Mouse (Mus musculus): Measurements from ENCODE around the gene Atxn1.

The Atxn1 gene

DNA sequence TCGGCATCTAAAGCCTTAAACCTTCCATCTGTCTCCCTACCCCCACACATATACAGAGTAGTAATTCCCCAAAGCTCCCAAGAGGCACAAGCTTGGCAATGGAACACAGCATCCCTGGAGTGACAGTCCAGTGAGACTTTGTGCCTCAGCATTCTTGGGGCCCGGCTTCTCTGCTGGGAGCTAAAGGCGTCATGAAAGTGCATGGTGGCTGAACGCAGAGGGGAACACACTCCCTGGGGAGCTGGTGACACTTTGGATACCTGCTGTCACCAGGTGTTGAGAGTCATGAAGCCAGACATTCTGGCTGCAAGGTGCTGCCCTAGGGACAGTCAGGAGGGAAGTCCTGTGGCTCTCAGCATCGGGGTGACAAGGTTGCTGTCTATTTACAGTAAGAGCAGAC, 324.4 kb downstream of the Atxn1 start:
- intact Hi-C loops (cut with DNase I): no loop called here

DNA sequence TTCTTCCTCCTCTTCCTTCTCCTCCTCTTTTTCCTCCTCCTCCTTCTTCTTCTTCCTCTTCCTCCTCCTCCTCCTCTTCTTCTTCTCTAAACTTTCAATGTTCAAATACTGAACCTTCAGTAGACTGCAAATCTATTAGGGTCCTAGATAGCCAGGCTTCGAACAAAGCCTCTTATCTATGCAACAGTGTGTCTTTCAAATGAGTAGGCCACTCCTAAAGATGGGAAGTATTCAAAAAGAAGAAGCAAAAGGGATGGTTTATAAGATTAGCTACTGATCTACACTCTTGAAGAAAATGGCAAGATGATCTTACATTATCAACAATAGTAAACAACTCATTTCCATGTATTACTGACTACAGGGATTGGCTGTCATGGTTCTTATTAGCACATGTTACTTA, 326.5 kb downstream of the Atxn1 start:
- intact Hi-C loops (cut with DNase I): loop anchor here (5.0 to 10.0 kb wide), 3 partner anchors 47 to 327 kb away; partner anchors contain the start of gene Atxn1

GRCm38 (mm10) chr13:45637324-45637723, 327.5 kb downstream of the Atxn1 start:
- intact Hi-C loops (cut with DNase I): loop anchor here (5.0 to 10.0 kb wide), 3 partner anchors 47 to 327 kb away; partner anchors contain the start of gene Atxn1

- intact Hi-C loops (cut with DNase I): loop anchor here (5.0 to 10.0 kb wide), 3 partner anchors 48 to 328 kb away; partner anchors contain the start of gene Atxn1
These were observed 328.4 kb downstream of the Atxn1 start for GRCm38 (mm10) chr13:45636435-45636834.

DNA sequence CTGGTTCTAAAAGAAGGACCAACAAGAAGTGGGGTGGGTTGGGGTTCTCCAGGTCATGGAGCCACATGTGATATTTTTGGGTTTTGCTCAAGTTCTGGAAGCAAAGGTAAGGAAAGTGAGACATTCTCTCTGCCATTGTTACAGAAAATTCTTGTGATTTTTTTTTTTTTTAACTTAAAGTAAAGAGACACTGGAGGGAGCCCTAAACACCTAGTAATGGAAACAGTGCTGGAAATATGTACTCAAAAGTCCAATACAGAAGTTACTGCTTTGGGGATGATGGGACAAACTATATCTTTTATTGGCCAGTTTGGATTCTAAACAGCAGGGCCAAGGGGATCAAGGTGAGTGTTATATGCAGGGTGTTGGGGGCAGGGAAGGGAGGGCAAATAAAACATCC, 330.9 kb downstream of the Atxn1 start:
- intact Hi-C loops (cut with DNase I): loop anchor here (10.0 kb wide), 2 partner anchors 51 to 331 kb away; partner anchors contain the start of gene Atxn1

DNA sequence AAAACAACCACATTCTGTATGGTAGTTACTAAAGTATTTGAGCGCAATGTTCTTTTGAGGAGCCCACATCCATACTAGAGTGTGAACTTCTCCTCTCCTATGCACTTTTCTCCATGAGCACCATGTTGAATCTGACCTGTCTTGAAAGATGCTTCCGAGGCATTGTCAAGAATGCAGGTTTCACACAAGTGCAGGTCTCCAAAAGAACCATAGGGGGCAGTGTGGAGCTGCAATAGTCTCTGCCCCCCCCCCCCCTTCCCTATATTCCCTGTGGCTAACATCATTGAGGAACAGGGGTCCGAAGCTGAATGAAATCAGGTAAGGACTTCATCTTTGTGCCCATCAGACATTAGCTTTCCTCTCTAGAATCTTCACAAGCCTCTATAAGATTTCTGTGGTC, 332.7 kb downstream of the Atxn1 start:
- intact Hi-C loops (cut with DNase I): loop anchor here (10.0 kb wide), 2 partner anchors 53 to 333 kb away; partner anchors contain the start of gene Atxn1

- intact Hi-C loops (cut with DNase I): loop anchor here (10.0 kb wide), 2 partner anchors 54 to 334 kb away; partner anchors contain the start of gene Atxn1
These were observed 334.1 kb downstream of the Atxn1 start for GRCm38 (mm10) chr13:45630518-45631290.

DNA sequence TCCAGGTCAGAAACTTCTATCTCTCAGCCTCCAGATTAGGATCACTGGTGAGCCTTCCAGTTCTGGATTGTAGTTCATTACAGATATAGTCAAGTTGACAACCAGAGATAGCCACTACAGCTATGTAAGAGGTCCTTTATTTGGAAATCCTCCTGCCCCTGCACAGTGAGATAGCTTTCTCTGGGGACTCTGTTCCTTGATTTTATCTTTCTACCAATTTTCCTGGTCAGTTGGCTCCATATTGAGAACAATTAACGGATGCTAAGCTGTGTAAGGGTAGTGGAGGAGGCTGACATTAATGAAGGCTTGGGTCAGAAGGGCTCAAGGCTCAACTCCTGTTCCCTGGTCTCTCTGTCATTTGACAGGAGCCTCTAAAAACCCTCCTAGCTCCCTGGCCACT, 335.1 kb downstream of the Atxn1 start:
- intact Hi-C loops (cut with DNase I): loop anchor here (10.0 kb wide), 2 partner anchors 55 to 335 kb away; partner anchors contain the start of gene Atxn1

DNA sequence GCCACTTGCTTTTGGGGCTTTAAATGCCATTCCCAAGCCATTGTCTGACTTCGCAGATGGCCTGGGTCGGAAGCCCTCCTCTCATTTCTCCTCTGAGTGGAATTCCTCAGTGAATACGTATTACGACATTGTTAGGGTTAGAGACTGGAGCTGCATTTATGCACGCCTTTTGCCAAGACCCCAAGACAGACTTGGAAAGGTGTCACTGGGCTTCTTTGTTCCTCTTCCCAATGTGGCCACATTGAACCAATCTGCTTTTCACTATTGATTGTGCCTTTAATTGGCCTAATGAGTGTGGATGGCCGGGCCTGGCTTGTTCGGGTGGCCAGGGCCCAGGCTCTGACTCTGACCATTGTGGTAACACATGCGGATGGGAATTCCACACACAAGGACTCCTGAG, 336.5 kb downstream of the Atxn1 start:
- intact Hi-C loops (cut with DNase I): no loop called here

GRCm38 (mm10) chr13:45627206-45627751, 337.5 kb downstream of the Atxn1 start:
- intact Hi-C loops (cut with DNase I): no loop called here

- intact Hi-C loops (cut with DNase I): no loop called here
These were observed 339.1 kb downstream of the Atxn1 start for GRCm38 (mm10) chr13:45625740-45626139.

DNA sequence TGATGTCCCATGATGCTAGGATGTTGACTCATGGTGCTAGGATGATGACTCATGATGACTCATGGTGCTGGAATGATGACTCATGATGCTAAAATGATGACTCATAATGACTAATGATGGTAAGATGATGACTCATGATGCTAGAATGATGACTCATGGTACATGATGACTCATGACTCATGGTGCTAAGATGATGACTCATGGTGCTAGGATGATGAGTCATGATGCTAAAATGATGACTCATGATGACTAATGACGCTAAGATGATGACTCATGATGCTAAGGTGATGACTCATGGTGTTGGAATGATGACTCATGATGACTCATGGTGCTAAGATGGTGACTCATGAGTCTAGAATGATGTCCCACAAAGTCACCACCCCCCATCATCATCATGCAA, 341.0 kb downstream of the Atxn1 start:
- intact Hi-C loops (cut with DNase I): no loop called here

GRCm38 (mm10) chr13:45622871-45623546, 341.8 kb downstream of the Atxn1 start:
- intact Hi-C loops (cut with DNase I): no loop called here

- intact Hi-C loops (cut with DNase I): no loop called here
These were observed 344.1 kb downstream of the Atxn1 start for GRCm38 (mm10) chr13:45620687-45621086.

- intact Hi-C loops (cut with DNase I): no loop called here
These were observed 344.5 kb downstream of the Atxn1 start for GRCm38 (mm10) chr13:45620281-45620680.

DNA sequence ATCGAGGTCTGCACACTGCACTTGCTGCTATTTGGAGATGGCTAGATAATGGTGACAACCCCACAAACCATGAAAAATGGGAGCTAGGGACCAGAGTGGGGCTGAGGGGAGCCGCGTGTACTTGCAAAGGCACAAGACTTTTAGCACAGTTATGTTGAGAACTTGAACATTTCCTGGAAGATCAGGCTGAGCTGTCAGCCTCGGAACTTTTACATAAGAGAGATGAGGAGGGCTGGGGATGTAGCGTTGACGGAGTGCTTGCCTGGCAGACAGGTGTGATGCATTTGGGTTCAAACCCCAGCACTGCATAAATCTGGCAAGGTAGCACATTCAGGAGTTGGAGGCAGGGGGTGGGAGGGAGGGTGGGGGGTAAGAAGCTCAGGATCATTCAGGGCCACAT, 346.8 kb downstream of the Atxn1 start:
- intact Hi-C loops (cut with DNase I): no loop called here

GRCm38 (mm10) chr13:45614762-45615161, 350.0 kb downstream of the Atxn1 start:
- intact Hi-C loops (cut with DNase I): no loop called here

DNA sequence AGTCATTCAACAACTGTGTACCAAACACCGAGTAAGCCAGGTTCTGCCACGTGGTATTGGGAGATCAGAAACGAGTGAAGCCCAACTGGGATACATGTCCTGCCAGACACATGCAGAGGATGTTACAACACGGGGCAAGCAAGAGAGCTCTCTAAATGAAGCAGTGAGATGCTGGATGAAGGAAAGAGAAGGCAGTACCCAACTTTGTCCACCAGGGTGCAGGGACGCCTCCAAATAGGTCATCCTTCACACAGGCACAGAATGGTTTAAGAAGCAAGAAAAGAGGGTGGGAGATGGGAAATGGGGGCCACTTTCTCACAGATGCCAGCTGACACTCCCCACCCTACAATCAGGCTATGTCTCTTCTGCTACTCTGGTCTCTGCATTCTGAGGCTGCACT, 351.5 kb downstream of the Atxn1 start:
- intact Hi-C loops (cut with DNase I): no loop called here

DNA sequence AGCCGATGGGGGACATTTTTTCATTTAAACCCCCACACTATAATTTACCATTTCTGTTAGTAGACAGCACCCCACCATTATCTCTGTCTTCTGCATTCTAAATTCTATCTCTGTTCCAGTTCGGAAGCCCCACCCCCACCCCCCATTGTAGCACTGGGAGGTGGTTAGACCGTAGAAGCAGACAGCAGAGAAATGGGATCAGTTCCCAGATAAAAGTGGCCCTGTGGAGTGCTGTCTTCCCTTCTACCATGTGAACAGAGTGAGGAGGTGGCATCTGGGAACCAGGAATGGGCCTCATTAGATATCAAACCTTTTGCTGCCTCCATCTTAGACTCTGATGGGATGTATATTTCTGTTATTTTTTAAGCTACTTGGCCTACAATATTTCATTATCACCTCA, 353.3 kb downstream of the Atxn1 start:
- intact Hi-C loops (cut with DNase I): no loop called here

DNA sequence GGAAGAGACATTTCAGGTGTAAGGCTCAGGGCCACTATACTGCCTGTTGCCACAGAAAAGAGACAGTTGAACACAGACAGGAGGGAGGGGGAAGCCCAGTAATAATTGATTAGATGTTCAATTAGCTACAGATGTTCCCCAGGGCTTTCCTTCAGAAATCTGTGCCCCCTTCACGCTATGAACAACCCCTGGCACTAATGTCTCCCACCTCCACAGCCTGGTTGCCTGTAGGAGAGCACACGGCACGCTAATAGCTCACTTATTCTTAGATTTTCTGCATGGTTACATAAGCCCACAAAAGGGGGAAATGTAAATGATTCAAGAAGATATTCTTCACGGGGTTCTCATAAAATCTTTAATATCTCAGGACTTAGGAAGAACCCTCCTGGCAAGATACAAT, 355.3 kb downstream of the Atxn1 start:
- intact Hi-C loops (cut with DNase I): no loop called here

- intact Hi-C loops (cut with DNase I): no loop called here
These were observed 356.2 kb downstream of the Atxn1 start for GRCm38 (mm10) chr13:45608593-45608992.

DNA sequence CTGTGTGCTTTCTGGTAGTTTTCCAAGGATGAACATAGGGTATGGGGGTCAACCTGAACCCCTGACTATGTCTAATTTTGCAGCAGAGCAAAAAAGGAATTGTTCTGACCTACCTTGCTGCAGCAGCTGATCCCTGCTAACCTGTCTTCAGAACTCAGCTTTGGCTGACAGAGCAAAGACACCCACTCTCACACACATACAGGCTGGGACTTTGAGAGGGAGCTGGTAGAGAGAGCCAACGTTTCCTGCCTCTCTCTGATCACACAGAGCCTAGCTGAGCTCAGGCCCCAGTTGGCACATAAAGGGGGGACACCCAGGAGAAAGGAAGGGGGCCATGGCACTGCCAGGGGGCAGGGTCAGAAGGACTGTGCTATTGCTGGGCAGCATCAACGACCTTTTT, 356.9 kb downstream of the Atxn1 start:
- intact Hi-C loops (cut with DNase I): no loop called here

All from adrenal gland (tissue).